Mouse (Mus musculus) brain, embryonic 14.5 days (tissue): ENCODE measurements around the gene Tectb.

Experiments
- CTCF ChIP-seq: fragments of 200-500 bp; IDR thresholded peaks from 2 replicates; pipeline ENCODE4 v1.5.1; 2012; ENCODE audit warnings: inconsistent platforms, mild to moderate bottlenecking, moderate library complexity, borderline replicate concordance; ENCODE audit not compliant: insufficient read depth, insufficient read length; ENCODE audit errors: extremely low read depth
- POLR2A ChIP-seq: fragments of 200-500 bp; IDR thresholded peaks from 2 replicates; pipeline ENCODE4 v1.6.1; 2012; ENCODE audit warnings: mild to moderate bottlenecking, inconsistent platforms, borderline replicate concordance; ENCODE audit not compliant: poor library complexity, insufficient read depth, insufficient read length, severe bottlenecking; ENCODE audit errors: extremely low read depth

GRCm38 (mm10) chr19:55167741-55168140, 12.8 kb upstream of the Tectb start:
- no peak for TF ChIP-seq POLR2A
- no peak for TF ChIP-seq CTCF
